Mouse (Mus musculus): ENCODE results near the gene Cntnap2.

The Cntnap2 gene

GRCm38 (mm10) chr6:45244680-45245079, 185.5 kb downstream of the Cntnap2 start:
- Histone ChIP-seq H3K27me3 (ENCODE audit: control insufficient read depth, insufficient read depth, low read length, poor library complexity, severe bottlenecking) (no peaks in the 10 kb centered on the region), H3K36me3 (ENCODE audit: control insufficient read depth, insufficient read depth, low read length, poor library complexity, severe bottlenecking) (no peaks in the 10 kb centered on the region)
- no peak for DNase-seq (ENCODE audit: low read depth, low spot score)

GRCm38 (mm10) chr6:45258047-45258446, 198.9 kb downstream of the Cntnap2 start:
- no peak for DNase-seq (ENCODE audit: low read depth, low spot score)
- H3K36me3 ChIP-seq (ENCODE audit: control insufficient read depth, insufficient read depth, low read length, poor library complexity, severe bottlenecking), result no peaks in the 10 kb centered on the region
- H3K27me3 ChIP-seq (ENCODE audit: control insufficient read depth, insufficient read depth, low read length, poor library complexity, severe bottlenecking), result no peaks in the 10 kb centered on the region

DNA sequence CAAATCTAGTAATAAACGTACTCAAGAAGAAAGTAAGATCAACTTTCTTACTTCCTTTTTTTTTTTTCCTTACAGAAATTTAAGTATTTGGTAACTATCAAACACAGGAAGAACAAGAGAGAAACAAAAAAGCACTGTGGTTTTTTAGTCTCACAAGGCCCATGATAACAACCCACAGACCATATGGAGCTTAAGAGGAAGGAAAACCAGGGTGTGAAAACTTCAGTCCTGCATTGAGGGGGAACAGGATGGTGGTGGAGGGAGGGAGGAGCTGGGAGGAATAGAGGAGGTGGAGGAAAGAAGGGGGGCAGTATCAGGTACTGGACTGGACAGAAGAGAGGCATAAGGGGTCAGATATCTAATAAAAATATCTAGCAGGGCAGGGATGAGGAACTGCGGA, 212.4 kb downstream of the Cntnap2 start:
- no peak for DNase-seq (ENCODE audit: low read depth, low spot score)
- H3K27me3 ChIP-seq (ENCODE audit: control insufficient read depth, insufficient read depth, low read length, poor library complexity, severe bottlenecking), result no peaks in the 10 kb centered on the region
- H3K36me3 ChIP-seq (ENCODE audit: control insufficient read depth, insufficient read depth, low read length, poor library complexity, severe bottlenecking), result no peaks in the 10 kb centered on the region

- DNase-seq (ENCODE audit: low read depth, low spot score), result no peak
- Histone ChIP-seq H3K27me3 (ENCODE audit: control insufficient read depth, insufficient read depth, low read length, poor library complexity, severe bottlenecking) (no peaks in the 10 kb centered on the region), H3K36me3 (ENCODE audit: control insufficient read depth, insufficient read depth, low read length, poor library complexity, severe bottlenecking) (no peaks in the 10 kb centered on the region)
These were observed 214.2 kb downstream of the Cntnap2 start for GRCm38 (mm10) chr6:45273259-45273775.

GRCm38 (mm10) chr6:45290154-45290553, 231.0 kb downstream of the Cntnap2 start:
- no peak for DNase-seq (ENCODE audit: low read depth, low spot score)
- no peaks in the 10 kb centered on the region for H3K36me3 ChIP-seq (ENCODE audit: control insufficient read depth, insufficient read depth, low read length, poor library complexity, severe bottlenecking)
- H3K27me3 ChIP-seq (ENCODE audit: control insufficient read depth, insufficient read depth, low read length, poor library complexity, severe bottlenecking), result no peaks in the 10 kb centered on the region

- no peaks in the 10 kb centered on the region for H3K36me3 ChIP-seq (ENCODE audit: control insufficient read depth, insufficient read depth, low read length, poor library complexity, severe bottlenecking)
- no peak for DNase-seq (ENCODE audit: low read depth, low spot score)
- H3K27me3 ChIP-seq (ENCODE audit: control insufficient read depth, insufficient read depth, low read length, poor library complexity, severe bottlenecking), result no peaks in the 10 kb centered on the region
These were observed 258.3 kb downstream of the Cntnap2 start for GRCm38 (mm10) chr6:45317455-45317854.

- Histone ChIP-seq H3K36me3 (ENCODE audit: control insufficient read depth, insufficient read depth, low read length, poor library complexity, severe bottlenecking) (no peaks in the 10 kb centered on the region), H3K27me3 (ENCODE audit: control insufficient read depth, insufficient read depth, low read length, poor library complexity, severe bottlenecking) (no peaks in the 10 kb centered on the region)
- DNase-seq (ENCODE audit: low read depth, low spot score), result peak; percentile 3
These were observed 264.3 kb downstream of the Cntnap2 start for GRCm38 (mm10) chr6:45323505-45323904.

- no peaks in the 10 kb centered on the region for H3K27me3 ChIP-seq (ENCODE audit: control insufficient read depth, insufficient read depth, low read length, poor library complexity, severe bottlenecking)
- no peaks in the 10 kb centered on the region for H3K36me3 ChIP-seq (ENCODE audit: control insufficient read depth, insufficient read depth, low read length, poor library complexity, severe bottlenecking)
- no peak for DNase-seq (ENCODE audit: low read depth, low spot score)
These were observed 268.9 kb downstream of the Cntnap2 start for GRCm38 (mm10) chr6:45327952-45328485.

- DNase-seq (ENCODE audit: low read depth, low spot score), result no peak
- Histone ChIP-seq H3K27me3 (ENCODE audit: control insufficient read depth, insufficient read depth, low read length, poor library complexity, severe bottlenecking) (no peaks in the 10 kb centered on the region), H3K36me3 (ENCODE audit: control insufficient read depth, insufficient read depth, low read length, poor library complexity, severe bottlenecking) (no peaks in the 10 kb centered on the region)
These were observed 286.2 kb downstream of the Cntnap2 start for GRCm38 (mm10) chr6:45345396-45345795.

DNA sequence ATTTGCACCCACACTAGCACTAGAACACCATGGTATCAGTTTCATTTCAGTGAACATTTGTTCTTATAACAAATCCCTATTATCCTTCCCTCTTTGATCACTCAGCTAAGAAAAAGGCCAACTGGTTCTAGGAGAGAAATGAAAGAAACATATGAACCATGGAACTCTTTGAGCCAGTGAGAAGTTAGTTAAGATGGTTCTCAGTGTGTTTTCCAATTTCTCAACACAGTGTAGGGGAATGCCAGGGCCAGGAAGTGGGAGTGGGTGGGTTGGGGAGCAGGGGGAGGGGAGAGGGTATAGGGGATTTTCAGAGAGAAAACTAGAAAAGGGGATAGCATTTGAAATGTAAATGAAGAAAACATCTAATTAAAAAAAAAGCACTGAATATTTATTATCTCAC, 286.8 kb downstream of the Cntnap2 start:
- Histone ChIP-seq H3K36me3 (ENCODE audit: control insufficient read depth, insufficient read depth, low read length, poor library complexity, severe bottlenecking) (no peaks in the 10 kb centered on the region), H3K27me3 (ENCODE audit: control insufficient read depth, insufficient read depth, low read length, poor library complexity, severe bottlenecking) (no peaks in the 10 kb centered on the region)
- no peak for DNase-seq (ENCODE audit: low read depth, low spot score)

DNA sequence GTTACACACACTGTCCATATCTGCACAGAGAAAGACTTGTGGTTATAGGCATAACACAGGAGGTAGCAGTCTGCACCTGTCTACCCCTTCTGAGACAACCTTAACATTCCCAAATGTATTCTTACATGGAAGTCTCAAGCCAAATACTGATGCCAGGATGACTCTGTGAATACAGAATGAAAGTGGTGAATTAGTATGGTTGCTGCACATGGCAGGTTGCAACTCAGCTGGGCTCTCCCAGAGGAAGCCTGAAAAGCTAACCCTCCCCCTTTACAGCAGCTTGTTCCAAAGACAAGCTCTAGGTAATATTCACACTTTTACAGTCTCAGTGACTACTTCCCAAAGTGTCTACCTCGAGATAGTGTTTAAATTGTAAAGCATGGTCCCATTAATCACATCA, 307.3 kb downstream of the Cntnap2 start:
- no peaks in the 10 kb centered on the region for H3K36me3 ChIP-seq (ENCODE audit: control insufficient read depth, insufficient read depth, low read length, poor library complexity, severe bottlenecking)
- DNase-seq (ENCODE audit: low read depth, low spot score), result no peak

GRCm38 (mm10) chr6:45381126-45381525, 322.0 kb downstream of the Cntnap2 start:
- no peaks in the 10 kb centered on the region for H3K27me3 ChIP-seq (ENCODE audit: control insufficient read depth, insufficient read depth, low read length, poor library complexity, severe bottlenecking)
- H3K36me3 ChIP-seq (ENCODE audit: control insufficient read depth, insufficient read depth, low read length, poor library complexity, severe bottlenecking), result no peaks in the 10 kb centered on the region
- DNase-seq (ENCODE audit: low read depth, low spot score), result no peak

More for the DNA sequence above, 307.3 kb downstream of the Cntnap2 start:
- no peaks in the 10 kb centered on the region for H3K27me3 ChIP-seq (ENCODE audit: control insufficient read depth, insufficient read depth, low read length, poor library complexity, severe bottlenecking)

- Histone ChIP-seq H3K36me3 (ENCODE audit: control insufficient read depth, insufficient read depth, low read length, poor library complexity, severe bottlenecking) (no peaks in the 10 kb centered on the region), H3K27me3 (ENCODE audit: control insufficient read depth, insufficient read depth, low read length, poor library complexity, severe bottlenecking) (no peaks in the 10 kb centered on the region)
- no peak for DNase-seq (ENCODE audit: low read depth, low spot score)
These were observed 329.9 kb downstream of the Cntnap2 start for GRCm38 (mm10) chr6:45389034-45389433.

DNA sequence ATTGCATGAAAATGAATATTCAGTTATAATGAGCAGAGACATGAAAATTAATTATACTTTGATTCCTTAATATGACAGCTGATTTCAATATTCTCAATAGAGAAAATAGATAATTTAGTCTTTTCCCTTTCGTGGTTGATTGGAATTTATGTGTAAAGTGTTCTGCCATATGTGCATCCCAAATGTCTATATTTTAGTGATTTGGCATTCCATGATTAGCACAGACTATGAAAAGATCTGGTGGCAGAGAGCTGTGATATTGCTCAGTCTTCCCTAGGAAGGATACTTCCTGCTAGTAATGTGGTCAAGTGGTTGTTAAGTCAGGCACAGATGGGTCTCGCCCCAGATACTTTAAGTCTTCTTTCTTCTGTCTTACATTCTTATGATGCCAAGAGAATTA, 354.5 kb downstream of the Cntnap2 start:
- no peak for DNase-seq (ENCODE audit: low read depth, low spot score)
- Histone ChIP-seq H3K36me3 (ENCODE audit: control insufficient read depth, insufficient read depth, low read length, poor library complexity, severe bottlenecking) (no peaks in the 10 kb centered on the region), H3K27me3 (ENCODE audit: control insufficient read depth, insufficient read depth, low read length, poor library complexity, severe bottlenecking) (no peaks in the 10 kb centered on the region)

GRCm38 (mm10) chr6:45455424-45455823, 396.3 kb downstream of the Cntnap2 start:
- Histone ChIP-seq H3K27me3 (ENCODE audit: control insufficient read depth, insufficient read depth, low read length, poor library complexity, severe bottlenecking) (no peaks in the 10 kb centered on the region), H3K36me3 (ENCODE audit: control insufficient read depth, insufficient read depth, low read length, poor library complexity, severe bottlenecking) (no peaks in the 10 kb centered on the region)
- no peak for DNase-seq (ENCODE audit: low read depth, low spot score)

- DNase-seq (ENCODE audit: low read depth, low spot score), result no peak
- Histone ChIP-seq H3K36me3 (ENCODE audit: control insufficient read depth, insufficient read depth, low read length, poor library complexity, severe bottlenecking) (no peaks in the 10 kb centered on the region), H3K27me3 (ENCODE audit: control insufficient read depth, insufficient read depth, low read length, poor library complexity, severe bottlenecking) (no peaks in the 10 kb centered on the region)
These were observed 459.1 kb downstream of the Cntnap2 start for GRCm38 (mm10) chr6:45518221-45518620.

Measured in splenic B cell, adult 2 months (primary cell).